Mouse (Mus musculus) right cerebral cortex, postnatal 25 days (tissue): ENCODE data around the gene Dlgap4.

Source experiments
- DNase-seq: peaks from one replicate; pipeline ENCODE4 v3.0.0; 2022

The Dlgap4 gene

DNA sequence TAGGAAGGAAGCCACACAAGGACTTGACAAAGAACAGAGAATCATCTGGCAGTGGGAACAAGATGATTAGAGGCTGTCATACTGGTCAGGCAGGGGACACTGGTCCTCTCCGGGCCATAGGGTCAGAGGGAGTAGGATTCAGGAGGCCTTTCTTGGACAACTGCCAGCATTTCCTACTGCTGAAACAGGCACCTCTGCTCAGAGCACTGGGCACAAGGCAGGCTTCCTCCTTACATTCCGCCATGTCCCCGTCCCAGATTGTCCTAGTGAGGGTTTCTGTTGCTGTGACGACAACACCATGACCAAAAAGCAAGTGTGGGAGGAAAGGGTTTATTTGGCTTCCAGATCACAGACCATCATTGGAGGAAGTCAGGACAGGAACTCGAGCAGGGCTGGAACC is 105.3 kb downstream of the Dlgap4 start:
- DNase-seq: no peak

DNA sequence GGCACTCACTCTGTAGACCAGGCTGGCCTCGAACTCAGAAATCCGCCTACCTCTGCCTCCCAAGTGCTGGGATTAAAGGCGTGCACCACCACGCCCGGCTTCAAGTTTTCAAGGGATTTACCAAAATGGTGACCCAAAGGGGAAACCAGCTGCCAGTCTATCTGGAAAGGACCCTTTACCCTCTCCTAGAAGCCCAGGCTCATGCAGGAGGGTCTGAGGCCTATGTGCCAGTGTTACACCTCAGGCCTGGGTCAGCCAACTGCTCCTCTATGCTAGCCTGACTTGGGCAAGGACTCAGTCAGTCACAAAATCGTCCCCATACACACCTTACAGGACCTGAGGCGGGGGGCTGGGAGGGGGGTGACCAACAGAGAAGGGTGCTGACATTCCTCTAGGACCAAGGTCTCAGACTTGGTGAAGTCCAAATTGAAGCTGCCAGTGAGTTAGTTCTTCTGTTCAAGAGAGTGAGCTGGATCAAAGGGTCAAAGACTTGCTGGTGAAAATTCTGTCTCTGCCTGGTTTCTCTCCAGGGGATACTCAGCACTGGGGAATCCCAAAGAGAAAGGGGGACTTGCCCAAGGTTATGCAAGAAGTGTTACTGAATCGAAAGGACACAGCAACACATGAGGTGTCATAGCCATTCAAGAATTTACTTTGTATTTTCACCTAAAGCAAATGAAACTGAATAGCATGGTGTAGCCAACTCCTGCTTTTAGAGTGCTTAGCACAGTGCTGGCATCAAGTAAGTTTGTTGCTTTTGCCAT is 106.2 kb downstream of the Dlgap4 start:
- no peak for DNase-seq

DNA sequence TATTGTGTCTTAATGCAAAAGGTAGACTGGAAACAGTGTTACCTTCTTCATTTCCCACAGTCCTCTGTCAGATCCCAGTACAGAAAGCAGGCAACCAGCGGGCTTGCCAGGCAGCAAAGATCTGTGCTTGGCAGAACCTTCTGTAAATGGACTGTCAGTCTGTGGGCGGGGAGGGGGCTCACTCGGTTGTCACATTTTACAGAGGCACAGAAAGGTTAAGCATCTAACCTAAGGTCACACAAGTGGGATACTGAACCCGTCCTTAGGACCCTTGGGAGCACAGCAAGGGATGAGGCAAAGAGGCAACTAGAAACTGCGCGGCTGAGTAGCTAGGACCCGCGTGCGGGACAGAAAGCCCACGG is 106.8 kb downstream of the Dlgap4 start:
- no peak for DNase-seq

DNA sequence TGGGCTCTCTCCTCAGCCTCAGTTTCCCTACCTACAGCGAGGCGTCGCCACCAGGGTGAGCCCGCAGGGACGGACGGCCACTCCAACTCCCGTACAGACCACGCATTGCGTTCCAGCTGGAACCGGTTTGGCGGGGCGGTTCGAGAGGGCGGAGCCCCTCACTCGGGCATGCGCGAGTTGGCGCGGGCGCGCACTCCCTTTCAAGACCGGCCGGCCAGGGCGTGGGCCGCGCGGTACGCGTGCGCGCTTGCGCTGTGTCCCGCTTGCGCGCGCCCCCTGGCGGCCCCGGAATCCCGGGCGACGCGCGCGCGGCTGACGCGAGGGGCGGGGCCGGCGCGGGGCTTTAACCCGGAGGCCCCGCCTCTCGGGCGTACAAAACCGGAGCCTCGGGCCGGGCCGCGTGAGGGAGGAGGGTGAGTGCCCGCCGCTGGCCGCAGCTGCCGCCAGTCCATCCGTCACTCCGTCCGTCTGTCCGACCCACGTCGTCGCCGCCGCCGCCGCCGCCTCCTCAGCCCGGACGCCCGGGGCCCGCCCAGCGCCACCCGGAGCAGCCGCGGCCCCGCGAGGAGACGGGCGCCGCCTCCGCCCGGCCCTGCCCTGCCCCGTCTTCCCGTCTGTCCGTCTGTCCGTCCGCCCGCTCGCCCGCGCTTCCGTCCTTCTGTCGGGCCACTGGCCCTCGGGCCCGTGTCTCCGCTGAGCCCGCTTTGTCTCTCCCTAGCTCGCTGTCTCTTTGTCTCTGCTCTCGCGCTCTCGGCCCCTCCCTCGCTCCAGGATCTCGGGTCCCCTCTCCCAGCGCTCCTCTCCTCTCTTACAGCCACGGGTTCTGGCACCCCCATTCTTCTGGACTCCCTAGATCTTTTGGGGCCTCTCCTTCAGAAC is 107.4 kb downstream of the Dlgap4 start:
- peak; percentile 95 for DNase-seq

DNA sequence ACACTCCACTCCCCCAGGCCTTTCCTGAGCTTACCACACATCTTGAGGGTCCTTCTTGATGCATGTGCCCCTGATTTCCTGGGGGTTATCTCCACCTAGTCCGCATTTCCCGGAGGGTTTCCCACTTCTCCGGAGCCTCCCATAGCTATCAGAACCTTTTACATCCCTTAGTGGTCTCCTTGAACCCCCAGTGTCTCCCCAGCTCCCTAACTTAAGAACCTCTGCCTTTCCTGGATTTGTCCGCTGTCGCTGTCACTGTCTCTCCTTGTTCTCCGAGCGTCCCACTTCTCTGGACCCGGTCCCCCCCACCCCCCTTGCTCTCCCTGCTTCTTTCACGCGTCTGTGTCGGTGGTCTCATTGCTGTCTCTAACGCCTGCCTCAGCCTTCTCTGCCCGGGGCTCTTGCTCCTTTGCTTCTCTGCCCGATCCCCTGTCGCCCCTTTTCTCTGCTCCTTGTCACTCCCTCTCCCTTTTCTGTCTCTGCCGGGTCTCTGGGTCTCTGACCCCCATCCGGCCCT is 108.1 kb downstream of the Dlgap4 start:
- DNase-seq: no peak

DNA sequence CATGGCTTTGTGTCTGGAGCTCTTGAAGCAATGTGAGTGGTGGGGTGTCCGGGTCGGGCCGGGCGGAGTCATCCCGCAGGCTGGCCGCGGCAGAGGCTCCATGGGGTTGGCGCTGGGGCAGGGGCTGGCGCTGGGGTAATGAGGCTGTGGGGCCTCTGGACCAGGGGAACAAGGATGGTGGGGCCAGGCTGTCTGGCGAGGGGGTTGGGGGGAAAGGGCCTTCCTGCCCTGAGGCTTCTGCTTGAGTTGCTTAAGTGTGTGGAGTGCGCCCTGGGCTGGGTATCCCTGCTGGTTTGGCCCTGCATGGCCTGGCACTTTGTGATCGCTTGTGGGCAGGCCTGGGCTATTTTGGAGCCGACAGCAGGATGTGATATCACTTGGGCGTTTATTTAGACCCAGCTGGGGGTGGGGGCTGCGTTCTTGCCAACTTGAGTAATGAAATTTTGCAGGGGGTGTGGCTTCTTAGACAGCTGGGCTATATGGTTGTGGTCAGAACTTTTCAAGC is 108.6 kb downstream of the Dlgap4 start:
- peak; percentile 66 for DNase-seq

DNA sequence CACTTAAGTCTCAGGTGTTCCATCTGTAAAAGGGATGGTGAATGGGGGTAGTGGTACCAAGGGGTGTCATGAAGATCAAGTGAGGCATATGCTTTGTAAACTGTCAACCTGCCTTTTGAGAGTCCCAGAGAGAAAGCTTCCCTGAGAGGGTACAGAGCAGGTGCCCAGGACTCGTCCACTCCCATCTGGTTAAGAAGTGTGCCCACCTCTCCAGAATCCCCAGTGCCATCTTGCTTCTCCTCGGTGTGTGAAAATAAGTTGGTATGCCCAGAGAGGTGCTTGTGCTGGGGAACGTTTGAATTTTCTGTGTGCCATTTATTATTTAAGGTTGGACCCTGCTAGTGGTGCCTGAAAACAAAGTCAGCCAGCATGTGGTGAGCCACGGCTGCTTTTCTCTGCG is 109.2 kb downstream of the Dlgap4 start:
- DNase-seq: no peak

DNA sequence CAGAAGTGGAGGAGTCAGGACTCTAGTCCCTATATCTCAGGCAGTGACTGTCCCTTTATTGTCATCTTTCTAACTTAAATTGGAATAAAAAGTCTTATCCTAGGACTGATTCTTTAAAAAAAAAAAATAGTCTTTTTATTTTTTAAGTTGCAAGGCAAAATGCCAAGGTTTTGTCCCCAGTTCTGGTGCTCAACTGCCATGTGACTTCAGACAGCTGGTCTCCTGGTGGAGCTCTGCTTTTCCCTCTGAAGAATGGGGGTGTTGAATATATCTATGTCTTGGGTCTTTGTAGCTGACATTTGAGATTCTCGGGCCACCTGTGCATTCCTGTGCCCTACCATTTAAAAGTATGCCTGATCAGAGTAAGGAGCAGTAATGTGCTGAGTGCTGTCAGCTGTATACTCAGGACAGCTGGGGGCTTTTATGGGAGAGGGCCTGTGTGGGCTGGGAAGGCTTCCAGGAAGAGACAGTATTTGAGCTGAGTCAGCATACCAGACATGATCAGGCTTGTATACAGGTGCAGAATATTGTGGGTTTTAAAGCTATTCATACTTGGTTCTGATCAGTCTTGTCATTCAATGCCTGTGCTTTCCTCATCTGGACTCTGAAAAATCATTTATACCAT is 110.5 kb downstream of the Dlgap4 start:
- no peak for DNase-seq

DNA sequence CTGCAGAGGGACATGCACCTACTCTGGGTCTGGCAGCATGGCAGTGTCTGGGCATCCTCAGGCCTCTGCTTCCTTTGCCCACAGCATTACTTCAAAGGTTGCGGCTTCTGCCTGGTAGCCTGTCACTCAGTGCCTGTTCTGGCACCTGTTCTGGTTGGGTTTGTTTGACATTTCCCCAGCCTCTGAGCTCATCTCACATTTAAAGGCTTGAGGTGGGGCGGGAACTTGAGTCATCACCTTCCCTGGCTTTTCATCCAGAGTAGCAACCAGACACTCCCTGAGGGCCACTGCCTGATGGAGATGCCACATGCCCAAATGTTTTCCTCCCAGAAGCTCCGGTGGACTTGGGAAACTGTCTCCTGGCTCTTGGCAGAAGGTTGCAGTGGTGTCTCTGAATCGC is 111.4 kb downstream of the Dlgap4 start:
- DNase-seq: no peak

DNA sequence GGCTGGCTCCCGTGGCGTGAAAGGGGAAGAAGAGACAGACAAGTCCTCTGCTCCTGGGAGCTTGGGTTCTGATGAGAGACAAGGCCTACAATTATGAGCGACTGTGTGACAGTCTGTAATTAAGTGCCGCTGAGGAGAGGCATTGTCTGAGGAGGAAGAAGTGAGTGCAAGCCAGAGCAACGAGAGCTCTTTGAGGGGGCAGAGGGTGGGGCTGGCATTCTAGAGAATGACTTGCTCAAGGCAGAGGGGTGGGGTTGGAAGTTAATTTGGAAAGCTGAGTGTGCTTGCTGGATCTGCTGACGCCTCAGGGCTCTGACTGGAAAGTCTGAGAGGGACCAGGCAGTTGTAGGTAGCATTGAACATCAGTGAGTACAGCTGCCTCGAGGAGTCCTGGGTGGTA is 112.8 kb downstream of the Dlgap4 start:
- DNase-seq: no peak

DNA sequence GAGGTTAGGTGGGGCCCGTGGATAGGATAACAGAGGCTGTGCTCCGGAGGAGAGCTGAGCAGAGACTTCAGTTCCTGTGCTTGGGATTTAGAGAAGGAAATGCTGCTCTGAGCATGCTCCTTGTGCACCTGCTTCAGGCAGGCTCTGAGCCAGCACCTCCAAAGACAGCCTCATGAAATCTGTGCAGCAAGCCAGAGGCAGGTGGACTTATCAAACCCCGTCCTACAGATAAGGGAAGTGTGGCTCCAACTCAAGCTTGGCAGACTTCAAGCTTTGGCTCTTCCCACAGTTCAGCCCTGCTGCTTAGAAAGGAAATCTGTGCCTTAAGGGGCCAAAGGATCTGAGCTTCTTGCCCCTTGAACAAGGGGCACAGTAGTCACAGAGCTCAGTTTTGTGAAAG is 113.4 kb downstream of the Dlgap4 start:
- peak; percentile 50 for DNase-seq

DNA sequence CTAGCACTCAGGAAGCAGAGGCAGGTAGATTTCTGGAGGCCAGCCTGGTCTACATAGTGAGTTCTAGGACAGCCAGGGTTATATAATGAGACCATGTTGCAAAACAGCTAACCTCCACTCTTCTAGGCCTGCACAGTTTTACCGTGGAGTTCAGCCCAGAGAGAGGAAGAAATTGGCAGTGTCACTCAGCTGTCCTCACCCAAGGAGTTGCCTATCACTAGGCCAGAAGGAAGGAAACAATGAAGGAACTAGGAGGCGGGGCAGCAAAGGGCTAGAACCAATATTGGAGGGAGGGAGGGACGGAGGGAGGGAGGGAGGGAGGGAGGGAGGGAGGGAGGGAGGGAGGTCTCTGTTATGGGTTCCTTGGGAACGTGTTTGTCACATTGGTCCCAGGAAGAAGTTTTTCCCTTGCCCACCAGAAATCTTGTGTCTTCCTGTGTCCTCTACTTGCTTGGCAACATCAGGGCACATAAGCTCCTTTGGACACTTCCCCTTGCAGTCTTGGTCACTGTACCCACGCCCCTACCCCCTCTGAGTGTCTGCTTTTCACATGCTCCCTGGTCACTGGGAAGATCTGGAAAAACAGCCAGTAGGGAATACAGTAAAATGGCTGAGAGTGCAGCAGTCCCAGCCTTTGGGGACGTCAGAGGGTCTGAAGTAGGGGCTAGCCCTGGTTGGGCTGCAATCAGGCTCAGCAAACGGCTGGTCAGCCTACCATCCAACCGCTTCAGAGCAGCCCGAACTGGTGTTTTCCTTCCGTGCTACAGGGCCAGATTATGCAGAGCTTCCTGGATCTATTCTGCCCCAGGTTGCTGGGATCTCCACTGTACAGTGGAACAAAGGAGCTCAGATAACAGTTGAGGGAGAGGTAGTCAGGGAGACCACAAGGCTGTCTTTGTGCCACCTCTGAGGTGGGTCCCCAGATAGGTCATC is 116.3 kb downstream of the Dlgap4 start:
- DNase-seq: no peak

DNA sequence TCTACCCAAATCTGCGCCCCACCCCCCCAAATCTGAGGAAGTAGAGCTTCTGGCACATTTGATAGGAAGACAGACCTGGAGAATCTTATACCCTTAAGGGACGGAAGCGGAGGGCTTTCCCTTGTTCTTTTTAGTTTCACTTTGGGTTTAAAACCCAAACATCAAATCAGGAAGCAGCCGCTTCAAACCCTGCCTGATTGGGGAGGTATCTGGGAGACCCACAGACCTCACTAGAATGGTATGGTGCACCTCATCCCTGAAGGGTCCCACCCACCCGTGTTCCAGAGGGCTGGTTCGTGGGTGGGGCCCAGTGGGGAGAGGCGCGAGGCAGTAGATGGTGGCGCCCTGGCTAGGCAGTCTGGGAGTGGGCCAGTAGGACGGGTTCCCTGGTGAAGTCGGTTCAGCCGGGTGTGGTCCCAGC is 117.0 kb downstream of the Dlgap4 start:
- DNase-seq: no peak

DNA sequence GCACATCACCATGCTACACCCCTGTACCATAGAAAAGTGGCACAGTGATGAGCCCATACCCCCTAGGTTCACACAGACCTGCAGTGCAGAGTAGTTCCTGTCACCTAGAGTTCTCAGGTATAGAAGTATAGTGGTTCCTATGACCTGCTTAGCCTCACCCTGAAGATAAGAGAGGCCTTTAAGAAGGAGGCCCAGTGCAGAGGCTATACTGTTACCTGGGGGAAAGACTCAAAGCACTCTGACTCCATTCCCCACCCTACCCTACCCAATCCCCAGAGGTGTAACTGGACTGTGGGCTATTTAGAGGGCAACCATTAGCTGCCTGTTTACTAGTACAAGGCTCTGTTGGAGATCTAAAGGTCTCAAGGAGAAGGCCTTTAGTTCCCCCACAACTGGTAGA is 118.1 kb downstream of the Dlgap4 start:
- DNase-seq: no peak

DNA sequence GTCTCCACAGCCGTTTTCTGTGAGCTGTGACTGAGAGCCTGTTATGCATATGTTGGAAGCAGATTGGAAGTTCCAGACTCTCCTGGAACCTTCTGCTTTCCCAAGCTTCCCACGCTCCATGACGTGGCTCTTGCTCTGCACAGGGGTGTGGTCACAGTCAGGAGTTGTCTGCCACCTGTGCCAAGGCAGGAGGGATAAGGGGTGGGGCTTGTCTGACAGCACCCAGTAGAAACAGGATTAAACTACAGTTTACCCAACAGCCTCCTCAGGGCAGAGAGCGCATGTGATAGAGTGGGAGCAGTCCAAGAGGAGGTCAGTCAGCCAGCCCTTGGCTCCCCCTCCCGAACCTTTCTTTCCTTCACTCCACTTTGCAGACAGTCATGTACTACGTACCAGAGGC is 118.6 kb downstream of the Dlgap4 start:
- peak; percentile 83 for DNase-seq

DNA sequence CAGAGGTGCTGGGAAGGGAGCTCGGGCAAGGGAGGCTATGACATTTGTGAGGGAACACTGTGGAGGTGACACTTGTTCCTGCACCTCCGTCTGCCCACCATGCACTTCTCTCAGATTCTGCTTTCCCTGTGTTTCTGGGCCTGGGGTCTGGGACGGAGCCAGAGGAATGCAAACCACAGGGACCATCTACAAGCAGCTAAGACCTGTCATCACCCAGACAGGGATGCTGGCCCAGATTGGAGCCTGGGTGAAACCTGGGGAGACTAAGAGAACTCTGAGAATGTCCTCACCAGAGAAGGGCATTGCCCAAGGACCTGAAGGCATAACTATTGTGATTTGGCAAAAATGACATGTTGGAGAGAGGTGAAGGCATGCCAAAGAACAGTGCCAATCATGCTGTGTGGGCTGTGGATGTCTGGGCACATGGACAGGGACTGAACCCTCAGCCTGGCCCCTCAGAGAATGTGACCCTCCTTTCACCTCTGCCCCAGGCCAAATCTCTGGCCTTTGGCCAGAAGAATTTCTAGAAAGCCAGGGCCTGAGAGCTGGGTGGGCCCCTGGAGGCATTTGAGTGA is 122.3 kb downstream of the Dlgap4 start:
- DNase-seq: no peak

DNA sequence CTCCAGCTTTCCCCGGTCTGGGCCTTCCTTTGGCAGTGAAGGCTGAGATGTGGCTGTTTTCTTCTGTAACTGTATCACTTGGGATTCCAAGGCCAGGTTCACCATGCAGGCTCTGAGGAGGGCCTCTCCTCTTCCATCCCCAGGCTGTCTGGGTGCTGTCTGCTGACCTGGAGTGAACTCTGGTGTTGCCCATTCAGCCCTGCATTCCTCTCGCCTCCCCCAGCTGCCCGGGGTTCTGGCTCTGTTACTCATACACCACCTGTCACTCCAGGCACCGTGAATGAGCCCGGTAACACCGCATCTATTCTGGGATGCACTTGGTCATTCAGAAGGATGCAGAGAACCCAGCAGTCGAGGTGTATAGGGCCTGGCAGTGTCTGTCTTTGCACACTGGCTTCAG is 123.3 kb downstream of the Dlgap4 start:
- DNase-seq: no peak

DNA sequence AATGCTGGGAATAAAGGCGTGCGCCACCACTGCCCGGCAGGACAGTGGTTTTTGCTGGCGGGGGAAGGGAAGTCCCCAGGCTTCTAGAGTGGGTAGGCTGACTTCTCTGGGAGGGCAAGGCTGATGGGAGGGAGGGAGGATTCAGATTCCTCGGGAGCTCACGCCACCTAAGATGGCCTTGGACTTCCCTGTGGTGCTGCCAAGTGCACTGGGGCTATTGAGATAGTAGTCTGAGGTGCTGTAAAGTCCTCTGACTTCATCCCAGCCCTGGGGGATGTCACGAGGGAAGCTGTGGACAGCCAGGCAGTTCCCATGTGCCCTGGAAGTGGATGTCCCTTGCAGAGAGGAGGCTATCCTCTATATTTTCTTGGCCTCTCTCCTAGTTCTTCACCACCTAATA is 124.5 kb downstream of the Dlgap4 start:
- no peak for DNase-seq

DNA sequence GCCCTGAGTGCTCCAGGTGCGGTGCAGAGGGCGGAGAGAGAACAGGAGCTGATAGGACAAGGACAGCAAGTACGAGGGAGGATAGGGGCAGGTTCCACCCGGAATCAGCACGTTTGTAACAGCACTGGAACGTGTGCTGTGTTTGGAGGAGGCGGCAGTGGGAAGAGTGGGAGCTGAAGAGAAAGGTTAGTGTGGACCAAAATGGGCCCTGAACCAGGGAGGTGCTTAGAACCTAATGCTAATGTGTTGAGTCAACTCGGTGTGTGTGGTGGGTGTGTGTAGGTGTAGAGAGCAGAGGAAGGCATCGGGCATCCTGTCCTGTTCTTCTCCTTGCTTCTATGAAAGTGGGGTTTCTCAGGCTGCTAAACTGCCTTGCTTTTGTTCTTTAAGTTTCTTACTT is 127.8 kb downstream of the Dlgap4 start:
- DNase-seq: no peak

DNA sequence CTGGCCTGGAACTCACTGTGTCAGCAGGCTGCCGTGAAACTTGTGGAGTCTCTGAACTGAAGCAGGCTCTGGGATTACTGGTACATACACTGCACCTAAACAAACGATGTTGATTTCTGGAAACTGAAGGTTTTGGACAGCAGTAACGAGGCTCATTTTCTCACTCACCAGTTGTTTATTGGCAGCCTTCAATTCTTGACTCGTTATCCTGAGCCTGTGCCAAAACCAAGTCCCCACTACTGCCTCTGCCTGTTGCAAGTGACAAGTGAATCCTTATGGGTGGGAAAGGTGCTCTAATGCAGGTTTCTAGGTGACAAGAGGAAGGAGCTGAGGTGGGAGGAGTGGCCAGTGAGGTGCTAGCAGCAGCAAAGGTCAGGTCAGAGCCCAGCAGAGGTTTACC is 128.5 kb downstream of the Dlgap4 start:
- DNase-seq: no peak

DNA sequence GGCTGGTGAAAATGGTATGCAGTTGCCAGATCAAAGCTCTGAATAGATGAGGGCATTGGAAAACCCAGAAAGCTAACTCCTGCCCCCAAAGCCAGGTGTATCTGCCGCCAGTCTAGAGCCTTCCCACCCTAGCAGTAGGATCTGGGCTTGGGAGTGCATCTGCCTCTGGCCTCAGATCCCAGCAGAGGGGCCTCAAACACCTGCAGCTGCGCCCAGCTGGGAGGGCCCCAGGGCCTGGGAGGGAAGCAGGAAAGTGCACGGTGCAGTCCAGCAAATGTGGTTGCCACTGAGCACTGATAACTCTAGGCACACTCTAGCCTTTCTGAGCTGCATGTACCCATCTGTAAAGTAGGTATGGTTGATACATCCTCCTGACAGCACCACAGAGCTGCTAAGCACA is 129.7 kb downstream of the Dlgap4 start:
- DNase-seq: no peak

DNA sequence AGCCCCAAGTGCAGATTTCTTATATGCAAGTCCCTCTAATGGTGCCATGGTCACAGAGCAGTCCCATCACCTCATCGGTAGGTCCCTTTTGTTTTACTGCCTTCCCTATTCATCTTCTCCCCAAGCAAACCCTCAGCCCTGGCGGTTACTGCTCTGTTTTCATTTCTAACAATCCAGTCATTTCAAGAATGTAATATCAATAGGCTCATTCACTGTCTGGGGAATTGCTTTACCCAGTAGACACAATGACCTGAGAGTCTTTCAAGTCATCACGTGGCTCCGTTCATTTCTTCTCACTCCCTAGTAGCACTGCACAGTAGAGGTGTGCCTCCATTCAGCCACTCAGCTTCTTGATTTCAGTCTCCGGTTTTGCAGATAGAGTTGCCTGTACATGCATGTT is 130.9 kb downstream of the Dlgap4 start:
- DNase-seq: no peak
